Mouse (Mus musculus) adrenal gland, adult 10 weeks (tissue): ENCODE measurements around the gene Cyct. TPM values are rescaled to one million over a fixed set of nuclear protein-coding genes. Genes with fewer than 3 reads are reported as not detected.

Experiments used
- polyA plus RNA-seq: library from polyadenylated mRNA; stranded (reverse); fragments of 350-450 nt; fragmentation: Illumina TruSeq; extraction: RNeasy Lipid Tissue Mini Kit (QIAGEN cat#74804); gene quantifications from one replicate; pipeline ENCODE4 v1.2.3, GENCODE M21; 2014; ENCODE audit warnings: low read depth, low replicate concordance

Gene Cyct
- polyA plus RNA-seq, result not detected

DNA sequence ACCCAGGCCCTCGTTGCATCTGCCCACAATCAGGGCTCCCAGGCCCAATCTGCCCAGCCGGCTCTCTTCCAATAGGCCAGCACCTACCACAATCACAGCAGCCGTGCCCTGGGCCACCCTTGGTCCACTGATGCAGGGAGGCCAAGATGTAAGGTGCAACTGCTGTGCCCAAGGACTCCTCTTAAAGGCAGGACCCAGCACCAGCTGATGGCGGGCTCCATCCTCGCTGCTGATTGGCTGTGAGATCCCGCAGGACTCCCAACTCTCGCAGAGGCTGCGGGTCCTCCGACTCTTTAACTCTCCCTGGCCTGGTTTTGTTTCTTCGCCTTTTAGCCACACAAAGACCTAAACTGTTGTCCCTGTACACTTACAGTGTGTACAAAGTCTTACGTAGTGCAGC is at the start of gene Cyct:
Cyct (minus strand) TSS at position 225 of the 400 bp plus-strand sequence.

GRCm38 (mm10) chr2:76406151-76406936 is 46.1 kb upstream of the Cyct start, which contains the start of gene Osbpl6:
Osbpl6 (plus strand) TSS chr2:76406508.

GRCm38 (mm10) chr2:76369821-76370655 is 9.8 kb upstream of the Cyct start, which contains the start of gene Rbm45:
Rbm45 (plus strand) TSS chr2:76369984.

GRCm38 (mm10) chr2:76338215-76339156 is 21.8 kb downstream of the Cyct start, which contains the start of gene Pde11a:
Pde11a (minus strand) TSS chr2:76338774.

Other genes starting within 250 kb of the Cyct start
- gene Pde11a, start 21.7 kb downstream of the Cyct start, polyA plus RNA-seq, result not detected
- gene Rbm45, start 9.5 kb upstream of the Cyct start, polyA plus RNA-seq, result 37.3 TPM
- gene Osbpl6, start 46.1 kb upstream of the Cyct start, polyA plus RNA-seq, result 36.7 TPM